Mouse (Mus musculus) left cerebral cortex, postnatal 4 days (tissue): ENCODE results near the gene Saa1. TPM values are rescaled to one million over a fixed set of nuclear protein-coding genes. Genes with fewer than 3 reads are reported as not detected.
A peak's percentile ranks its signal among the peaks of the same experiment; 100 is the strongest.

Source experiments
- DNase-seq: peaks from one replicate; pipeline ENCODE4 v3.0.0-alpha.2; 2022
- intact Hi-C: fragments of 180-260 bp; cut with DNase I; formaldehyde crosslinking; loops from one replicate; pipeline ENCODE4 v1.15.1; 2025
- total RNA-seq, 2 experiments: library from RNA; stranded (reverse); gene quantifications; 2 replicates each; pipeline ENCODE4 v1.2.3; 2021

The Saa1 gene
- total RNA-seq, 2 experiments from 2014 or later: not detected

GRCm38 (mm10) chr7:46720460-46720859, 22.3 kb downstream of the Saa1 start:
- intact Hi-C loops: no loop called here
- DNase-seq: peak; percentile 51

GRCm38 (mm10) chr7:46719526-46719925, 23.3 kb downstream of the Saa1 start:
- intact Hi-C loops: loop anchor here (5.0 kb wide), 1 partner anchor 53 kb away; no protein-coding TSS in a partner anchor

GRCm38 (mm10) chr7:46718591-46719270, 24.0 kb downstream of the Saa1 start:
- DNase-seq: peak; percentile 76
- intact Hi-C loops: loop anchor here (5.0 kb wide), 1 partner anchor 54 kb away; no protein-coding TSS in a partner anchor

More at GRCm38 (mm10) chr7:46719526-46719925, 23.3 kb downstream of the Saa1 start:
- no peak for DNase-seq

GRCm38 (mm10) chr7:46716897-46717296, 25.9 kb downstream of the Saa1 start:
- no peak for DNase-seq
- intact Hi-C loops: loop anchor here (5.0 kb wide), 1 partner anchor 55 kb away; no protein-coding TSS in a partner anchor

- intact Hi-C loops: loop anchor here (5.0 kb wide), 1 partner anchor 57 kb away; no protein-coding TSS in a partner anchor
- no peak for DNase-seq
Measured at GRCm38 (mm10) chr7:46715600-46715999, 27.2 kb downstream of the Saa1 start, which contains the start of gene Saa3. TSS of gene Saa3 (minus strand) at chr7:46715700.

GRCm38 (mm10) chr7:46714518-46714917, 28.3 kb downstream of the Saa1 start:
- DNase-seq: peak; percentile 73
- intact Hi-C loops: no loop called here

GRCm38 (mm10) chr7:46712250-46712649, 30.5 kb downstream of the Saa1 start:
- intact Hi-C loops: no loop called here
- no peak for DNase-seq

- peak; percentile 92 for DNase-seq
- intact Hi-C loops: no loop called here
Measured at GRCm38 (mm10) chr7:46710390-46710844, 32.4 kb downstream of the Saa1 start, which contains the start of gene Saal1. TSS of gene Saal1 (minus strand) at chr7:46710680.

GRCm38 (mm10) chr7:46700521-46701025, 42.2 kb downstream of the Saa1 start:
- DNase-seq: no peak
- intact Hi-C loops: no loop called here

GRCm38 (mm10) chr7:46696754-46697153, 46.0 kb downstream of the Saa1 start:
- intact Hi-C loops: no loop called here
- no peak for DNase-seq

Other genes starting within 250 kb of the Saa1 start
- gene Sergef, start 103.2 kb downstream of the Saa1 start, total RNA-seq: 10 to 100 TPM; 62.2 to 69.4 TPM
- gene Tph1, start 70.4 kb downstream of the Saa1 start, total RNA-seq: under 1 TPM; 0.64 to 0.74 TPM
- gene Saal1, start 32.3 kb downstream of the Saa1 start, total RNA-seq: 10 to 100 TPM; 14.6 to 14.8 TPM
- not detected for gene Saa3, start 27.3 kb downstream of the Saa1 start, total RNA-seq
- not detected for gene Saa4, start 10.4 kb downstream of the Saa1 start, total RNA-seq
- not detected for gene Saa2, start 8.8 kb upstream of the Saa1 start, total RNA-seq
- gene Hps5, start 53.1 kb upstream of the Saa1 start, total RNA-seq: 10 to 100 TPM; 15.5 to 16.5 TPM
- 10 to 100 TPM; 39.3 to 42.6 TPM for gene Gtf2h1, start 53.1 kb upstream of the Saa1 start, total RNA-seq
- gene Ldha, start 98.5 kb upstream of the Saa1 start, total RNA-seq: 100 to 1,000 TPM; 335 to 366 TPM
- gene Ldhc, start 118.2 kb upstream of the Saa1 start, total RNA-seq: not detected
- 100 to 1,000 TPM; 126 to 142 TPM for gene Tsg101, start 177.0 kb upstream of the Saa1 start, total RNA-seq
- 10 to 100 TPM; 12.3 to 14.8 TPM for gene Uevld, start 215.5 kb upstream of the Saa1 start, total RNA-seq
- not detected for gene Gm9999, start 240.6 kb upstream of the Saa1 start, total RNA-seq